Mouse (Mus musculus) thymus, adult 2 months (tissue): ENCODE results near the gene Ensa.

Experiments used
- CTCF ChIP-seq: fragments of 200-500 bp; IDR thresholded peaks from 2 replicates; pipeline ENCODE4 v1.5.1; 2012; ENCODE audit warnings: mild to moderate bottlenecking, control low read depth, low read length, moderate library complexity, borderline replicate concordance; ENCODE audit not compliant: control insufficient read depth, poor library complexity, insufficient read depth; ENCODE audit errors: extremely low read depth
- POLR2A ChIP-seq: fragments of 200-500 bp; IDR thresholded peaks from 2 replicates; pipeline ENCODE4 v1.6.1; 2012; ENCODE audit warnings: mild to moderate bottlenecking, low read length, control low read depth, moderate library complexity; ENCODE audit not compliant: control insufficient read depth, poor library complexity, insufficient read depth; ENCODE audit errors: extremely low read depth

DNA sequence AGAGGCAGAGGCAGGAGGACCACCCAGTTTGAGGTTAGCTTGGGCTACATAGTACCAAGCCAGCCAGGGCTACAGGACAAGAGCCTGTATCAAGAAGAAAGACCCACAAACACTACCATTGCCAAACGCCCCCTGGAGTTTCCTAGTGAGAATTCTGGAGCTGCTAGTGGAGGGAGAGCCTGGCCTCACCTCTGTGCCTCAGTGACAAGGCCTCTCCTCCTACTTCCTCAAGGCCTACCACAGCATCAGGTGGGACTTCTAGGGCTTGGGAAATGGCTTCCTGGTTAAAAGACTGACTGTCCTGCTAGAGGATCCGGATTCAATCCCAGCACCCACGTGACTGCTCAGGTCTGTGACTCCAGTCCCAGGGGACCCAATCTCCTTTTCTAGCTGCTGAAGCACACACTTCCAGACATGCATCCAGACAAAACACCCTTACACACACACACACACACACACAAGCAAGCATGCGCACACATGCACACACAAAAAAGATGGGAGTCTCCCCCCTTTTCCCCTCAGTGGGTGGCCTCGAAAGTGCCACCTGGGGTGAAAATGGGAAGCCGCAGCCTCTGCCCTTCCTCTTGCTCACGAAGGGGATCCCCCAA lies 27.5 kb downstream of the Ensa start:
- TF ChIP-seq POLR2A (no peak), CTCF (no peak)
